Mouse (Mus musculus): ENCODE measurements around the gene Plscr1.
A peak's percentile ranks its signal among the peaks of the same experiment; 100 is the strongest.

Gene Plscr1

GRCm38 (mm10) chr9:92253585-92254321 lies 4.2 kb downstream of the Plscr1 start:
- DNase-seq (ENCODE audit: low read depth, low spot score): no peak

GRCm38 (mm10) chr9:92260481-92261159 lies 11.1 kb downstream of the Plscr1 start:
- no peak for DNase-seq (ENCODE audit: low read depth, low spot score)

GRCm38 (mm10) chr9:92265719-92266118 lies 16.2 kb downstream of the Plscr1 start:
- no peak for DNase-seq (ENCODE audit: low read depth, low spot score)

DNA sequence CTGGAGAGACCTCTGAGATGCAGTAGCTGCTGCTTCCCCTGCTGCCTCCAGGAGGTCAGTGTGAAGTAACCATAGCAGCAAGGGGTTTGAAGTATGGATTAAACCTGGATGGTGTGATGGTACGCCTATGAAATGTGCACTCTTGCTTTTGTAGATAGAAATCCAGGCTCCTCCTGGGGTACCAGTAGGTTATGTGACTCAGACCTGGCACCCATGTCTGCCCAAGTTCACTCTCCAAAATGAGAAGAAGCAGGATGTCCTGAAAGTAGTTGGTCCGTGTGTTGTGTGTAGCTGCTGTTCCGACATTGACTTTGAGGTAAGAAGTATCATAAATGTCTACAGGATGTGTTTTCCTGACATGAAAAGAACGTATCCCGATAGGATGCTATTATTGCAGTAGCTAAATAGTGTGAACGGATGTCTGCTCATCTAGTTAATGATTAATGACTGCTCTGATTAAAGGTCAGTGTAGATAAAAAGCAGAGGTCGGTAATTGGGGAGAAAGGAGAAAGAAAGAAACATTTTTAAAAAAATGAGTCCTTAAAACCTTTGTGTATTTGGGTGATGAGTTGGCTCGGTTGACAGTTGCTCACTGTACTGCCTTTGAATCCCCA lies 17.1 kb downstream of the Plscr1 start:
- DNase-seq (ENCODE audit: low read depth, low spot score): no peak

GRCm38 (mm10) chr9:92267732-92268131 lies 18.2 kb downstream of the Plscr1 start:
- DNase-seq (ENCODE audit: low read depth, low spot score): no peak

GRCm38 (mm10) chr9:92269829-92270404 lies 20.4 kb downstream of the Plscr1 start:
- DNase-seq (ENCODE audit: low read depth, low spot score): no peak

DNA sequence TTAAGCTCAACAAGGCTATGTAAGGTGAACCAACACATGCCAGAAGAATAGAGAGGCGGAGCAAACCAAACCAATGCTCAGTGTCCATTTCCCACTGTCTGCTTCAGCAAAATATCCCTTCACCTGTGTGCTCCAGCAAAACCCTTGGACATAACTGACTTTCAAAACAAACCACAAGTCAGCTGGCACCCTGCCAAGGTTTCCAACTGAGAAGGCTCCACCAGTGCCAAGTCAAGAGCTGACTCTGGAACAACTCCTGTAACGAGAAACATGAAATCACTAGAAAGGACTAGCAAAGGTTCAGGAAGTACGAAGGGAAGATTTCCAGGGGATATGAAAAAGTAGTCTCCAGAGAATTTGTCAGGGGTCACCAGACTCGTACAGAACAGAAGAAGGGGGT lies 21.4 kb downstream of the Plscr1 start:
- DNase-seq (ENCODE audit: low read depth, low spot score): no peak

- DNase-seq (ENCODE audit: low read depth, low spot score): no peak
Measured at GRCm38 (mm10) chr9:92272650-92273049, 23.1 kb downstream of the Plscr1 start.

GRCm38 (mm10) chr9:92273271-92273670 lies 23.7 kb downstream of the Plscr1 start:
- DNase-seq (ENCODE audit: low read depth, low spot score): no peak

- no peak for DNase-seq (ENCODE audit: low read depth, low spot score)
Measured at GRCm38 (mm10) chr9:92273956-92274762, 24.6 kb downstream of the Plscr1 start.

- DNase-seq (ENCODE audit: low read depth, low spot score): peak; percentile 9
Measured at GRCm38 (mm10) chr9:92275486-92276207, 26.1 kb downstream of the Plscr1 start, which contains the start of gene Plscr2. Gene Plscr2, plus strand, starts transcription at chr9:92275602.

- DNase-seq (ENCODE audit: low read depth, low spot score): no peak
Measured at GRCm38 (mm10) chr9:92276360-92276759, 26.8 kb downstream of the Plscr1 start.

- no peak for DNase-seq (ENCODE audit: low read depth, low spot score)
Measured at GRCm38 (mm10) chr9:92280048-92280447, 30.5 kb downstream of the Plscr1 start.

- DNase-seq (ENCODE audit: low read depth, low spot score): peak; percentile 4
Measured at GRCm38 (mm10) chr9:92282563-92283171, 33.1 kb downstream of the Plscr1 start.

DNA sequence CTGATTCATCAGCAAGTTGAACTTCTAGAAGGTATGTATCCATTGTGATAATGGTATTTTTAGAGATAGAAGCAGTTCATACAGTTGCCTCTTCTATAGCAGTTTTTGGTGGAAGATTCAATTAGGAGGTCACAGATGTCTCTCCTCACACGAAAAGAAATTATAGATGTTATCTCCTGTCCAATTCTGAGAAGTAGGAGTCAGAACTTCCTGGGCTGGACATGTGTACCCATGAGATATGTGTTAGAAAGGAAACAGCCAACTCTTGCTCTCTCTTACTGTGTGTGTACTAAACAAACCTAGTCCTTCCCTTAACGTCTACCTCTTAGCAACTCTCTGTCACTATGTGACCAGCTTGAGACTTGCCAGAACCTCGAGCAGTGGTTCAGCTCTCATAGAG lies 40.1 kb downstream of the Plscr1 start:
- DNase-seq (ENCODE audit: low read depth, low spot score): no peak

GRCm38 (mm10) chr9:92292169-92292568 lies 42.6 kb downstream of the Plscr1 start:
- no peak for DNase-seq (ENCODE audit: low read depth, low spot score)

- DNase-seq (ENCODE audit: low read depth, low spot score): no peak
Measured at GRCm38 (mm10) chr9:92292922-92293321, 43.4 kb downstream of the Plscr1 start.

DNA sequence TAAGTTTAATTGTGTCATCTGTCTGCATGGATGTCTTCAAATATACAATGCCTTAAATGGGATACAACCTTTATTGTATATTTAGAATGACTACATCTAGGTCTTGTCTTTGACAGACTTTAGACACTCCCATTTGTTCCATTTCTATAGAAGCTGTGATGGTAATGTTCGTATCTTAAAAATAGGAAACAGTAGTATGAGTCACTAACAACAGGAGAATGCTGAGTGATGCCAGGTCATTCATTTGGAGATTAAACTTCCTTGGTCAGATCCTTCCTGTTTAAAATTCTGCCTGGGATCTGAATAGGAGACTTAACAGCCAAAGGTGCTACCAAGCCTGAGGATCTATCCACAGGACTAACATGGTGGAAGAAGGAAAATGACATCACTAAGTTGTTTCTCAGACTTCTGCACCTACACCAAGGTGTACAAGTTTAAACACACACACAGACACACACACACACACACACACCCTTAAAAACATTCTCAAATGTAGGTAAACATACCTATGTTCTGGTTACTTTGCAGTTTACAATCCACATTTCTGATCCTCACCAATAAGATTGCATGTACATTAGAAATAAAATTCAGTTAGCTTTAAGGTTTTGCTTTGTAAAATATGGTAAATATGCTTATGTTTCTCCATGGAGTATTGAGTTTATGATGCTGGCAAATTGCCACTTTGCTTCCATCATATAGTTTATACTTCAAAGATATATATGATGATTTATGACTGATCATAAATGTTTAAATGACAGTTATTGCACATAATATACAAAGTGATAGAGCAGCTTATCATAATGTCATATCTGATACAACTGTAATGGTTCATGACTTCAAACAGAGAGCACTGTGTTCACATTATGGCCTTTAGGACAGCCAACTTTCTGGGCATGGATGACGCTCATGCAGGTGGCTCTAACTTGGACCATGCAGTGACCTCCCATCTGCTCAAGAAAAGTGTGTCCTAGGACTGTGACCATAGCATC lies 44.3 kb downstream of the Plscr1 start:
- DNase-seq (ENCODE audit: low read depth, low spot score): no peak

GRCm38 (mm10) chr9:92298288-92298687 lies 48.7 kb downstream of the Plscr1 start:
- DNase-seq (ENCODE audit: low read depth, low spot score): no peak
